Mouse (Mus musculus) liver, embryonic 14.5 days (tissue): Measurements from ENCODE around the gene Gm13283.
"Not testable (repeated sequence)": the region's sequence is repeated elsewhere in the genome, so short reads cannot be mapped to it uniquely, and the experiment has no call there.

Experiments
- CTCF ChIP-seq: IDR thresholded peaks from 2 replicates; pipeline ENCODE4 v1.5.1; 2016; ENCODE audit warnings: antibody characterized with exemption, low read depth, control low read depth
- EP300 ChIP-seq: IDR thresholded peaks from 2 replicates; pipeline ENCODE4 v1.6.1; 2016; ENCODE audit warnings: antibody characterized with exemption, low read depth

- TF ChIP-seq EP300, CTCF: not testable (repeated sequence)
Measured at GRCm38 (mm10) chr4:88799365-88799764, 39.4 kb downstream of the Gm13283 start, which contains the start of gene Gm13285.
